ENCODE assay signal across 8 mouse cellular contexts in genomic region chr10:128977522-128978114, GRCm38 (mm10). TPM values are rescaled to one million over a fixed set of nuclear protein-coding genes. Genes with fewer than 3 reads are reported as not detected.
DNase-seq lines count a peak whose midpoint lies in the region; ATAC-seq and TF ChIP-seq lines count a peak whose summit lies in the region.

No protein-coding gene starts in this region.

- H3K27me3 ChIP-seq in cerebellum, adult 2 months (ENCODE audit: control insufficient read depth, insufficient read depth, low read length): no peaks in the 10 kb centered on the region
- H3K27me3 ChIP-seq in intestine, embryonic 14.5 days (replicated peaks; ENCODE audit: control insufficient read depth, insufficient read depth, low read length): no peaks in the 10 kb centered on the region
- H3K27me3 ChIP-seq in midbrain, embryonic 12.5 days: no peaks in the 10 kb centered on the region
- H3K27me3 ChIP-seq in stomach, embryonic 16.5 days (ENCODE audit: control insufficient read depth, insufficient read depth, low read length): no peaks in the 10 kb centered on the region

- ATAC-seq in frontal cortex, adult (ENCODE audit: low TSS enrichment): peak; percentile 100
- ATAC-seq in intestine, embryonic 14.5 days (replicated peaks; ENCODE audit: low FRiP score, low TSS enrichment, low read depth): peak; percentile 48; the same call in 1 of the 2 replicates
- peak; percentile 86 for ATAC-seq in midbrain, embryonic 12.5 days (ENCODE audit: low FRiP score, low read depth)
- peak; percentile 81 for ATAC-seq in stomach, embryonic 16.5 days (ENCODE audit: insufficient read depth, low FRiP score)

- no peaks in the 10 kb centered on the region for H3K4me1 ChIP-seq in cerebellum, adult 2 months (ENCODE audit: control insufficient read depth, insufficient read depth, low read length)
- H3K4me1 ChIP-seq in intestine, embryonic 14.5 days (replicated peaks; ENCODE audit: control insufficient read depth, insufficient read depth, low read length): no peaks in the 10 kb centered on the region
- H3K4me1 ChIP-seq in midbrain, embryonic 12.5 days: no peaks in the 10 kb centered on the region
- H3K4me1 ChIP-seq in stomach, embryonic 16.5 days (ENCODE audit: control insufficient read depth, insufficient read depth, low read length): peaks cover 3% of the 10 kb centered on the region; the same call in 1 of the 2 replicates

- WGBS in cerebellum, adult 2 months: 8% methylated on average over 9 of the region's 9 CpGs
- 16% methylated on average over 9 of the region's 9 CpGs for WGBS in intestine, embryonic 14.5 days
- 24% methylated on average over 9 of the region's 9 CpGs for WGBS in midbrain, embryonic 12.5 days
- 22% methylated on average over 9 of the region's 9 CpGs for WGBS in stomach, embryonic 16.5 days

- H3K4me2 ChIP-seq in intestine, embryonic 14.5 days (ENCODE audit: low read length): no peak overlapping the region
- no peak overlapping the region for H3K4me2 ChIP-seq in midbrain, embryonic 12.5 days (replicated peaks)
- no peak overlapping the region for H3K4me2 ChIP-seq in stomach, embryonic 16.5 days (ENCODE audit: low read depth, low read length)

- no peaks in the 10 kb centered on the region for H3K36me3 ChIP-seq in intestine, embryonic 14.5 days (ENCODE audit: control insufficient read depth, insufficient read depth, low read length)
- no peaks in the 10 kb centered on the region for H3K36me3 ChIP-seq in midbrain, embryonic 12.5 days
- no peaks in the 10 kb centered on the region for H3K36me3 ChIP-seq in stomach, embryonic 16.5 days (ENCODE audit: control insufficient read depth, insufficient read depth, low read length)

- H3K27ac ChIP-seq in cerebellum, adult 2 months (ENCODE audit: insufficient read depth, low read length): no peak overlapping the region
- no peak overlapping the region for H3K27ac ChIP-seq in intestine, embryonic 14.5 days (ENCODE audit: low read depth)
- no peak overlapping the region for H3K27ac ChIP-seq in midbrain, embryonic 12.5 days (replicated peaks)
- no peak overlapping the region for H3K27ac ChIP-seq in stomach, embryonic 16.5 days (ENCODE audit: low read length)

- no peak for TF ChIP-seq POLR2A in cerebellum, adult 2 months (IDR thresholded peaks at IDR 0.05; ENCODE audit: borderline replicate concordance, insufficient read depth, low read length)

- TF ChIP-seq CTCF in cerebellum, adult 2 months (IDR thresholded peaks at IDR 0.05; ENCODE audit: borderline replicate concordance, insufficient read depth, low read depth, low read length): peak; percentile 93

- DNase-seq in ovary, postnatal 14 days (ENCODE audit: low spot score): peak; percentile 19
- DNase-seq in ovary, postnatal 10 days (ENCODE audit: low spot score): no peak
- DNase-seq in cerebellum, adult 2 months: peak; percentile 62 to 66
- DNase-seq in intestine, embryonic 14.5 days (ENCODE audit: low spot score): peak; percentile 58
- DNase-seq in left cerebral cortex, postnatal 14 days (ENCODE audit: low spot score in 2 of 2): peak; percentile 70 to 74

- H3K4me3 ChIP-seq in cerebellum, adult 2 months (replicated peaks; ENCODE audit: insufficient read depth, low read depth, low read length): no peak overlapping the region
- no peak overlapping the region for H3K4me3 ChIP-seq in intestine, embryonic 14.5 days (ENCODE audit: low read depth, low read length)
- no peak overlapping the region for H3K4me3 ChIP-seq in midbrain, embryonic 12.5 days
- H3K4me3 ChIP-seq in stomach, embryonic 16.5 days (replicated peaks; ENCODE audit: low read length): no peak overlapping the region

- intact Hi-C loops in left cerebral cortex, postnatal 14 days (cut with DNase I): loop anchor here (5.0 kb wide), 2 partner anchors 55 to 130 kb away; partner anchors contain the start of genes Bloc1s1 and Rdh5

- no peaks in the 10 kb centered on the region for H3K9me3 ChIP-seq in intestine, embryonic 14.5 days (ENCODE audit: control insufficient read depth, low read length)
- H3K9me3 ChIP-seq in midbrain, embryonic 12.5 days: no peaks in the 10 kb centered on the region
- H3K9me3 ChIP-seq in stomach, embryonic 16.5 days (replicated peaks; ENCODE audit: control insufficient read depth, low read length): no peaks in the 10 kb centered on the region

- no peak overlapping the region for H3K9ac ChIP-seq in intestine, embryonic 14.5 days (ENCODE audit: low read length)
- H3K9ac ChIP-seq in midbrain, embryonic 12.5 days (replicated peaks): no peak overlapping the region
- no peak overlapping the region for H3K9ac ChIP-seq in stomach, embryonic 16.5 days (ENCODE audit: low read length)

RNA-seq across cellular contexts. Expression of gene Olfr9, which starts 11.6 kb away (rescaled TPM):
- polyA plus RNA-seq in cerebellum, adult 2 months (2012; rRNA removed): not detected in 2 replicates
- not detected in 2 replicates for polyA plus RNA-seq in intestine, embryonic 14.5 days (2014; fragmentation: Nextera tagmentation; extraction: Ambion mirVana)
- not detected for total RNA-seq in left cerebral cortex, postnatal 14 days (2021)
- polyA plus RNA-seq in midbrain, embryonic 12.5 days (2016; fragmentation: Nextera tagmentation; extraction: Ambion mirVana): not detected in 2 replicates
- polyA plus RNA-seq in stomach, embryonic 16.5 days (2015; fragmentation: Nextera tagmentation; extraction: Ambion mirVana): not detected in 2 replicates

RNA-seq across cellular contexts. Expression of gene Mettl7b, which starts 16.8 kb away (rescaled TPM):
- not detected in 2 replicates for polyA plus RNA-seq in cerebellum, adult 2 months (2012; rRNA removed)
- polyA plus RNA-seq in intestine, embryonic 14.5 days (2014; fragmentation: Nextera tagmentation; extraction: Ambion mirVana): 1.2 and 2.4 TPM in 2 replicates
- not detected for total RNA-seq in left cerebral cortex, postnatal 14 days (2021)
- not detected in 2 replicates for polyA plus RNA-seq in midbrain, embryonic 12.5 days (2016; fragmentation: Nextera tagmentation; extraction: Ambion mirVana)
- 3.4 and 3.6 TPM in 2 replicates for polyA plus RNA-seq in stomach, embryonic 16.5 days (2015; fragmentation: Nextera tagmentation; extraction: Ambion mirVana)

RNA-seq across cellular contexts. Expression of gene Olfr763, which starts 33.0 kb away (rescaled TPM):
- not detected in 2 replicates for polyA plus RNA-seq in cerebellum, adult 2 months (2012; rRNA removed)
- polyA plus RNA-seq in intestine, embryonic 14.5 days (2014; fragmentation: Nextera tagmentation; extraction: Ambion mirVana): not detected in 2 replicates
- not detected for total RNA-seq in left cerebral cortex, postnatal 14 days (2021)
- not detected in 2 replicates for polyA plus RNA-seq in midbrain, embryonic 12.5 days (2016; fragmentation: Nextera tagmentation; extraction: Ambion mirVana)
- not detected in 2 replicates for polyA plus RNA-seq in stomach, embryonic 16.5 days (2015; fragmentation: Nextera tagmentation; extraction: Ambion mirVana)

RNA-seq across cellular contexts. Expression of gene Itga7, which starts 44.0 kb away (rescaled TPM):
- 96.2 and 106 TPM in 2 replicates for polyA plus RNA-seq in cerebellum, adult 2 months (2012; rRNA removed)
- 2.1 and 2.3 TPM in 2 replicates for polyA plus RNA-seq in intestine, embryonic 14.5 days (2014; fragmentation: Nextera tagmentation; extraction: Ambion mirVana)
- 10 to 100 TPM; 15.6 to 17.6 TPM for total RNA-seq in left cerebral cortex, postnatal 14 days (2021)
- 2.1 TPM in 2 replicates for polyA plus RNA-seq in midbrain, embryonic 12.5 days (2016; fragmentation: Nextera tagmentation; extraction: Ambion mirVana)
- 7.9 and 12.4 TPM in 2 replicates for polyA plus RNA-seq in stomach, embryonic 16.5 days (2015; fragmentation: Nextera tagmentation; extraction: Ambion mirVana)

RNA-seq across cellular contexts. Expression of gene Bloc1s1, which starts 53.8 kb away (rescaled TPM):
- polyA plus RNA-seq in cerebellum, adult 2 months (2012; rRNA removed): 350 and 357 TPM in 2 replicates
- polyA plus RNA-seq in intestine, embryonic 14.5 days (2014; fragmentation: Nextera tagmentation; extraction: Ambion mirVana): 218 and 228 TPM in 2 replicates
- 10 to 100 TPM; 71.5 to 78.7 TPM for total RNA-seq in left cerebral cortex, postnatal 14 days (2021)
- 235 and 249 TPM in 2 replicates for polyA plus RNA-seq in midbrain, embryonic 12.5 days (2016; fragmentation: Nextera tagmentation; extraction: Ambion mirVana)
- 194 and 206 TPM in 2 replicates for polyA plus RNA-seq in stomach, embryonic 16.5 days (2015; fragmentation: Nextera tagmentation; extraction: Ambion mirVana)

Comparison
In these comparisons a context has a peak if more than half of its experiments do, and no peak if none do; other contexts are left out.
1. ATAC-seq: peak in every context shown above with its lines; median percentile 100 in frontal cortex, adult; 86 in midbrain, embryonic 12.5 days; 81 in stomach, embryonic 16.5 days; 48 in intestine, embryonic 14.5 days.